Mouse (Mus musculus) thymus, adult 2 months (tissue): ENCODE measurements around the gene Hist1h2ai.

Source experiments
- CTCF ChIP-seq: fragments of 200-500 bp; IDR thresholded peaks from 2 replicates; pipeline ENCODE4 v1.5.1; 2012; ENCODE audit warnings: mild to moderate bottlenecking, control low read depth, low read length, moderate library complexity, borderline replicate concordance; ENCODE audit not compliant: control insufficient read depth, poor library complexity, insufficient read depth; ENCODE audit errors: extremely low read depth
- POLR2A ChIP-seq: fragments of 200-500 bp; IDR thresholded peaks from 2 replicates; pipeline ENCODE4 v1.6.1; 2012; ENCODE audit warnings: mild to moderate bottlenecking, low read length, control low read depth, moderate library complexity; ENCODE audit not compliant: control insufficient read depth, poor library complexity, insufficient read depth; ENCODE audit errors: extremely low read depth

DNA sequence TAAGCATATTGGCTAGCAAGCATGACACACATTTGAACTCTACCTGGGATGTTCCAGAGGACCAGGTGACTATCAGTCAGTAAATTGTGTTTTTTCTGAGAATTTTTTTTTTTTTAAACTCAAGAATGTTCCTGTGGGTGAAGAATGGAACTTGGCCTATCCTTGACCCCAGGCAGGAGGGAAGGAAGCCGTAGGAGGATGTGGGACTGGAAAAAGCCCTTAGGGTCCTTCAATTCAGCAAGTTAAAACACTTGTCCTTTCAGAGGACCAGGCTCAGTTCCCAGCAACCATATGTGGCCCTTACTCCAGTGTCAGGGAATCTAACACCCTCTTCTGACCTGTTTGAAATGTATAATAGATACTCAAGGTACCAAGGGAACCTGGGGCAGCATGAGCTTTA, 13.3 kb downstream of the Hist1h2ai start:
- TF ChIP-seq CTCF (no peak), POLR2A (no peak)
